Mouse (Mus musculus) ES-CJ7 (cell line): ENCODE results near the gene Clca3a1.
"Not testable (repeated sequence)": the region's sequence is repeated elsewhere in the genome, so short reads cannot be mapped to it uniquely, and the experiment has no call there.

Source experiments
- DNase-seq: peaks from one replicate; pipeline ENCODE4 v3.0.0; 2011; ENCODE audit warnings: low read depth, low spot score

Gene Clca3a1

DNA sequence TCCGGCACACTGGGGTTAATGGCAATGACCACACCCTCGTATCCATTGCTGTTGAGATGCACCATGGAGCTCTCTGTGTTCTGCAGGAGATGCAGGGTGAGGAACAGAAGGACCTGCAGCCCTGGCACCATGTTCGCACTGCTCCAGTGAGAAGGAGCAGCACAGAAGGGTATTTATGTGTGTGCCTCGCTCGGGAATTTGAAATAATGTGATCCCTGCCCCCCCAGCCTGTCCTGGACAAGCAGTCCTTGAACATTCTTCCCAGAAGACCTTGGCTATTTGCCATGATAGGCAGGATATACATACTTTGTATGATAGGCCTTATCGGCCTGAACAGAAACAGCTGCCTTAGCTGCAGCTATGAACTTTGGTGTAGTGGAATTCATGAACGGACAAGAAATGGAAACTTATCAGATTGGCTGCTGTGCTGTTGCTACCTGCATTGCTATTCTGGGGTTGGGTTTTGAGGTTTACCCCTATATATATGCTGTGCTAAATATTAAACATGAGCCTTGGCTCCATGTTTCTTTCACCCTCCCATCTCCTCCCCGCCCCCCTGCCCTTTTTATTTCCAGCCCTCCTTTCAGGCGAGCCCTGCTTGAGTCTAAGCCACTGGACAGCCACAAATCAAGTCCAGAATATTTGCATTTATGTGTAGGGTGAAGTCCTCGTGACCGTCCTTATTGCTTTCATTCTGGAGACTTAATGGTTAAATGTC is at the start of gene Clca3a1:
Gene Clca3a1 (minus strand): TSS at position 386 of the 718 bp plus-strand sequence.
- DNase-seq, result no peak

- not testable (repeated sequence) for DNase-seq
These were observed 47.6 kb upstream of the Clca3a1 start for GRCm38 (mm10) chr3:144808153-144808925.

DNA sequence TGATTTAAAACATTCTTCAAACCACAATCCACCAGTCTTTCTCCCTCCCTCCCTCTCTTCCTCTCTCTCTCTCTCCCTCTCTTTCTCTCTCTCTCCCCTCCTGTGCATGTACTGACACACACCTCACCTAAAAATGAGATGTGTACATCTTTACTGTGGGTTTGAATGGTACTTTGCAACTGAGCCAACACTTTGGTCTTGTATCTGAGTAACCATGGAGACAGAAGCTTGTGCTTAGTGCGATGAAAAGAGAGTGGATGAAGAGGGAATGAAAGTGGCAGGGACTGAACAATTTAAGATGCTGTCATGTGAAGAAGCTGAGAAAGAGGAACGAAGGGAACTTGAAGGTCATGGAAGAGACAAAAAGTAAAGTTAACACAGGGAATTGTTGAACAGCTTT is 45.8 kb upstream of the Clca3a1 start:
- DNase-seq, result not testable (repeated sequence)

DNA sequence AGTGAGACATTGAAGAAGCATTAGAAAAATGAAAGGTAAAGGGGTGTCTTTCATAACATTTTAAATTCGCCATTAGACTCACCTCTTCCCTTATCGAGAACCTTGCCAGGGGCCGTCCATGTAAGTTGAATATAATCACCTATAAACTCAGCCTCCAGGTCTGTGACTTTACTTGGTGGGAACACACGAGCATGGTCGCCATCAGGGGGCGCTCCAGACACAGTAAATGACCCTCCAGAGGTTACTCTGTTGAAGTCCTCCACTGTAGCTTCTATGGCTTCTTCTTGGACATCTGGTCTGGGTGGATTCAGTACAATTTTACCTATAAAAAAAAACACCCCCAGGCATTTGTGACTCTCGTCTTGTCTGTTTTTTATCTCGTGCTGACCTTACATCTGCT is 41.1 kb upstream of the Clca3a1 start:
- DNase-seq, result peak; percentile 64

DNA sequence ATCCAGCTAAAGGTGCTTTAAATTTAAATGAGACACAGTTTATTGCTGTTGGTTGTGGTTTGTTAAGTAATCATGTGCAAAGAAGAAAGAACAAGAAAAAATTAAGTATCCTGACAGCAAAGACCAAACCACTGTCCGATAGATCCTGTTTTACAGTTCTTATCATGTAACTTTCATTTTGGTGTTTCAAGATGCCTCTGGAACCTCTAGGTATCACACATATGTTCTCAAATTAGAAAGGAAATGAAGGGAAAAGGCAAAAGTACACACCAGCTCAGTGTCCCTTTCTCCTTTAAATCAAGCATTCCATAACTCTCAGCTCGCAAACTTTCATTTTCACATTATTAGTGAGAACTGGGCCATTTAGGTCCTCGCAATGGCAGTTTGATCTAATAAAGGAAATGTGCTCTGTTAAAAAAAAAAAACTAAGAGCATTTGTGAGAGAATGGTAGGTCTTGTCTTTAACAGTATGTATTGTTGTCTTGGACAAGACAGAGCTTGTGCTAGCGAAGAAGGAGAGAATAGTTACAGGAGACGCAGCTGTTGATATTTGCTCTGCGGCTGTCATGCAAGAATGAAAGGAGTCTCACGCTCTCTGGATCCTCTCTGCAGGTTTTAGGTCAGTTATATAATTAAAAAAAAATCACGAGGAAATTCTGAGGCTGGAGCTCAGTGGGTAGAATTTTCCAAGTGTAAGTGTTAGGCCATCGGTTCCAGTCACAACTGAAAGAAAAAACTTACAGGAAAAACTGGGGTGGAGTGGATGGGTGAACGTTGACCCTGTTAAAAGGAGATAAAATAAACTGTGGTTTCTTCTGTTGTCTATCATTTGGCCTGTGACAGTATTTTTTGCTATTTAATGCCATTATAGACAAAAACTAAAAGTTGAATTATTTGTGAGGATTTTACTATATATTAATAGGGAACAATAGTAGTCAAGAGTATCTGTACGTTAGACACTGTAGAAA is 24.7 kb upstream of the Clca3a1 start:
- DNase-seq, result no peak

DNA sequence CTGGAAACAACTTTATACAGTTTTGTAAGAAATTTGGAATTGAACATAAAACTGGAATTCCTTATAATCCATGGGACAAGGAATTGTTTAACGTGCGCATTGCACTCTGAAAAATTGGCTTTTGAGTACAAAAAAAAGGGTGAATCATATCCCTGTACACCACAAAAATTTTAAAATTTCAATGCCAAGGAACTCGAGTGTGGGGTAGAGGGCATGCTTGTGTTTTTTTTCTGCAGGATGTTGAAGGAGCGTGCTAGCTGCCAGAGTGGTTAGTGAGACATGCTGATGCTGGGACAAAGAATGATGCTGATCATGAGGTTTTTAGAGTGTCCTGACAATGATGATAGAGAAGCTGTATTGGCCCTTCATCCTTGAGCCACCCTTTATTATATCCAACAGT is 4.4 kb upstream of the Clca3a1 start:
- DNase-seq, result no peak

DNA sequence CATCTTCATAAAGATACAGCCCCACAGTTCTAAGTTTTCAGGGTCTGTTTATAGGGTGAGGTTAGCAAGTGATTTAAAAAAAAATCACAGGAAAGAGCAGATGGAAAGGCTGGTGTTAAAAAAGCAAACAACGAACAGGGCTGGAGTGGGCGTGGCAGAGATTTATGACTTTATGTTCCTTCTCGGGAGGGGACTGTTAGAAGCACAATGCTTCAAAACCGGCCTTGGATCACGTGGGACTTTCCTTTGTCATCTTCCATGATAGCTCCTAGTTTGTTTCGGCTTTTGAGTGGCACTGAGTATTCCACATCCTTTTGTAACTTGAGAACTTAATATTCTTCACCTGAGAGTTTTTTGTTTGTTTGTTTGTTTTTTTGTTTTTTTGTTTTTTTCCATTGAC is 677 bp upstream of the Clca3a1 start:
- DNase-seq, result no peak

DNA sequence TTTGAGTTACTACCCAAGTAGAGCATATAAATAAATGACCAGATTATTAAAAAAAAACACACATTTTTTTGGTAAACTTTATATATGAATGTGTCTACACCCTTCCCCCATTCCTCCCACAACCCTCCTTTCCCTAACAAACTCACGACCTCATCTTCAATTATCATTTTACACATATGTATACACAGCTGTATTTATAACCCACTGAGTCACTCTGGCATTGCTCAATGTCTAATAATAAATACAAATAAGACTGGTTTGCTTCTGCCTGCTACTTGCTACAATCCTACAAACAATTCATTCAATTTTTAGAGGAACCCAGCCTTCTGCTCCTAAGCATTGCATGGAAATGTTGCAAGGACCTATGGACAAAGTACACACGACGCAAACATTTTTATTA is 1.1 kb downstream of the Clca3a1 start:
- DNase-seq, result no peak

DNA sequence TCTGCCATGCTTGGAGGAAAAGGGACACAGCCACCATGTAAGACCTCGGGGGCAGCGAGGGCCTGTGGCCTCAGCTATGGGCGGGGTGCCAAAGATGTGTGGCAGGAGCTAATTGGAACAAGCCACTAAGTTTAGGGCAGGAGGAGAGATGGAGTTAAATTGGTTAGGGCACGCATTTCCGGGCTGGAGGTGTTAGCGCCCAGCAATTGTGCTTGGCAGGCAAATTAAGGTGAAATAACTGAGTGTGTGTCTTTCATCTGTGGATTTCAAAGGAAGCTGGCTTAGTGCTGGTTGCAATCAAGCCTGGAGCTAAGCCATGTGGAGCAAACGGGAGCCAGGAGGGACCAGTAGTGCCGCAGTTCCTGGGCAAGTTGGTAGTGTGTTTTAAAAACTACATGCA is 4.7 kb downstream of the Clca3a1 start:
- DNase-seq, result not testable (repeated sequence)

GRCm38 (mm10) chr3:144753120-144753519 is 7.7 kb downstream of the Clca3a1 start:
- DNase-seq, result peak; percentile 58

GRCm38 (mm10) chr3:144749062-144749963 is 11.5 kb downstream of the Clca3a1 start:
- DNase-seq, result not testable (repeated sequence)

DNA sequence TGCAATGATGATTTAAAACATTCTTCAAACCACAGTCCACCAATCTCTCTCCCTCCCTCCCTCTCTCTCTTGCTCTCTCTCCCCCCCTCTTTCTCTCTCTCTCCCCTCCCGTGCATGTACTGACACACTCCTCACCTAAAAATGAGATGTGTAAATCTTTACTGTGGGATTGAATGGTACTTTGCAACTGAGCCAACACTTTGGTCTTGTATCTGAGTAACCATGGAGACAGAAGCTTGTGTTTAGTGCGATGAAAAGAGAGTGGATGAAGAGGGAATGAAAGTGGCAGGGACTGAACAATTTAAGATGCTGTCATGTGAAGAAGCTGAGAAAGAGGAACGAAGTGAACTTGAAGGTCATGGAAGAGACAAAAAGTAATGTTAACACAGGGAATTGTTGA is 13.1 kb downstream of the Clca3a1 start:
- not testable (repeated sequence) for DNase-seq

- DNase-seq, result peak; percentile 19
These were observed 22.4 kb downstream of the Clca3a1 start for GRCm38 (mm10) chr3:144738396-144738795.

DNA sequence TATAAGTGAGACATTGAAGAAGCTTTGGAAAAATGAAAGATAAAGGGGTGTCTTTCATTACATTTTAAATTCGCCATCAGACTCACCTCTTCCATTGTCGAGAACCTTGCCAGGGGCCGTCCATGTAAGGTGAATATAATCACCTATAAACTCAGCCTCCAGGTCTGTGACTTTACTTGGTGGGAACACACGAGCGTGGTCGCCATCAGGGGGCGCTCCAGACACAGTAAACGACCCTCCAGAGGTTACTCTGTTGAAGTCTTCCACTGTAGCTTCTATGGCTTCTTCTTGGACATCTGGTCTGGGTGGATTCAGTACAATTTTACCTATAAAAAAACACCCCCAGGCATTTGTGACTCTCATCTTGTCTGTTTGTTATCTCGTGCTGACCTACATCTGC is 23.9 kb downstream of the Clca3a1 start:
- peak; percentile 77 for DNase-seq

DNA sequence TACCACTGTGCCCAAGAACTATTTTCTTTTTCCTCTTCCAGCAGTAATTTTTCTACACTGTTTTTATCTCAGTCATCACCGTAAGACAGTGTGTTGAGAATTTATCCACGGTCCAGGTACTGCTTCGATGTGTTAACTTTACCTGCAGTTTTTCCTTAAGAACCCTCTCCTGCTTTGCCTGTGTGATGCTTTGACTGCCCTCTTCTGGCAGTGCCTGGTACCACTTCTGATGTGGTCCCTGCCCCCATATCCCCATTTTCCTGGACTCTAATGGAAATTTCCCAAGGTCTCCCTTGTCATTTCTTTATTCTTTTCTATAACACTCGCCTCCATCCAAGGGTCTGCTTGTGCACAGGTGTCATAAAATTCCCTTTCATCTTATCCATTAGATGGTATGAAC is 37.3 kb downstream of the Clca3a1 start:
- DNase-seq, result peak; percentile 66

GRCm38 (mm10) chr3:144722566-144722965 is 38.2 kb downstream of the Clca3a1 start:
- not testable (repeated sequence) for DNase-seq

- DNase-seq, result no peak
These were observed 38.9 kb downstream of the Clca3a1 start for GRCm38 (mm10) chr3:144721860-144722256.

DNA sequence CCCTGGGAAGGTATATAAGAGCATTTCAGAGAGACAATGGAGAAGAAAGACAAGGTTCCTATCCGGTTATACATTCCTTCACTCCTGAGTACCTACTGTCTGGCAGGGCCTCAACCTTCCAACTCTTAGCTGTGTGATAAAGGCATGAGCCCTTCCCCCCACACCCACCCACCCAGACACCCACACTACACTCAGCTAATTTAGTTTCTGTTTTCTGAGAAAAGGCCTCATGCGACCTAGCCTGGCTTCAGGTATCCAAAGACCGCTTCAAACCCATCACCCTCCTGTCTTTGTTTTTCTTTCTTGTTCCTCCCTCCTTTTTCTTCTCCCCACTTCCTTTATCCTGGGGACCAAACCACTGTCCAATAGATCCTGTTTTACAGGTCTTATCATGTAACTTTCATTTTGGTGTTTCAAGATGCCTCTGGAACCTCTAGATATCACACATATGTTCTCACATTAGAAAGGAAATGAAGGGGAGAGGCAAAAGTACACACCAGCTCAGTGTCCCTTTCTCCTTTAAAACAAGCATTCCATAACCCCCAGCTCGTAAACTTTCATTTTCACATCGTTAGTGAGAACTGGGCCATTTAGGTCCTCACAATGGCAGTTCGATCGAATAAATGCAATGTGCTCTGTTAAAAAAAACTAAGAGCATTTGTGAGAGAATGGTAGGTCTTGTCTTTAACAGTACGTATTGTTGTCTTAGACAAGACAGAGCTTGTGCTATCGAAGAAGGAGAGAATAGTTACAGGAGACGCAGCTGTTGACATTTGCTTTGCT is 39.5 kb downstream of the Clca3a1 start:
- DNase-seq, result no peak

GRCm38 (mm10) chr3:144719901-144720747 is 40.7 kb downstream of the Clca3a1 start, which contains the start of gene Sh3glb1:
Gene Sh3glb1 (minus strand): TSS chr3:144720335.
- DNase-seq, result peak; percentile 80
